Mouse (Mus musculus): Measurements from ENCODE around the gene Gm10401. TPM values are rescaled to one million over a fixed set of nuclear protein-coding genes. Genes with fewer than 3 reads are reported as not detected.

Gm10401 gene
- total RNA-seq, 4 experiments from 2014 or later: not detected

GRCm38 (mm10) chr5:115070457-115070856 is 27.6 kb downstream of the Gm10401 start:
- DNase-seq (ENCODE audit: low spot score in 2 of 2): no peak

- DNase-seq (ENCODE audit: low spot score in 2 of 2): no peak
Observed at GRCm38 (mm10) chr5:115069611-115070010, 28.5 kb downstream of the Gm10401 start.

- no peak for DNase-seq (ENCODE audit: low spot score in 2 of 2)
Observed at GRCm38 (mm10) chr5:115068671-115069421, 29.2 kb downstream of the Gm10401 start.

GRCm38 (mm10) chr5:115066245-115066644 is 31.9 kb downstream of the Gm10401 start:
- no peak for DNase-seq (ENCODE audit: low spot score in 2 of 2)

- DNase-seq (ENCODE audit: low spot score in 2 of 2): no peak
Observed at GRCm38 (mm10) chr5:115063391-115063790, 34.7 kb downstream of the Gm10401 start.

- no peak for DNase-seq (ENCODE audit: low spot score in 2 of 2)
Observed at GRCm38 (mm10) chr5:115062566-115062965, 35.5 kb downstream of the Gm10401 start.

GRCm38 (mm10) chr5:115060977-115061376 is 37.1 kb downstream of the Gm10401 start:
- no peak for DNase-seq (ENCODE audit: low spot score in 2 of 2)

GRCm38 (mm10) chr5:115060067-115060695 is 37.9 kb downstream of the Gm10401 start:
- no peak for DNase-seq (ENCODE audit: low spot score in 2 of 2)

GRCm38 (mm10) chr5:115058584-115059297 is 39.4 kb downstream of the Gm10401 start:
- no peak for DNase-seq (ENCODE audit: low spot score in 2 of 2)

GRCm38 (mm10) chr5:115057153-115057552 is 40.9 kb downstream of the Gm10401 start:
- DNase-seq (ENCODE audit: low spot score in 2 of 2): no peak

GRCm38 (mm10) chr5:115055418-115055817 is 42.7 kb downstream of the Gm10401 start:
- no peak for DNase-seq (ENCODE audit: low spot score in 2 of 2)

- DNase-seq (ENCODE audit: low spot score in 2 of 2): no peak
Observed at GRCm38 (mm10) chr5:115053791-115054396, 44.2 kb downstream of the Gm10401 start.

- no peak for DNase-seq (ENCODE audit: low spot score in 2 of 2)
Observed at GRCm38 (mm10) chr5:115052546-115052945, 45.5 kb downstream of the Gm10401 start.

GRCm38 (mm10) chr5:115050776-115051175 is 47.3 kb downstream of the Gm10401 start:
- DNase-seq (ENCODE audit: low spot score in 2 of 2): no peak

GRCm38 (mm10) chr5:115049692-115050091 is 48.4 kb downstream of the Gm10401 start:
- no peak for DNase-seq (ENCODE audit: low spot score in 2 of 2)

Other genes with a start within 250 kb of the Gm10401 start
- not detected for gene 4930519G04Rik, start 244.6 kb downstream of the Gm10401 start, total RNA-seq (2022)
- gene Gm9936, start 239.6 kb downstream of the Gm10401 start, total RNA-seq (2022): 1 to 10 TPM in 1 of 4 experiments, under 1 TPM in 3; 0.57 to 1.1 (median 0.83) TPM
- gene Oasl2, start 201.4 kb downstream of the Gm10401 start, total RNA-seq (2022): 1 to 10 TPM; 2.3 to 6.1 (median 3.9) TPM
- gene Oasl1, start 175.1 kb downstream of the Gm10401 start, total RNA-seq (2022): under 1 TPM in 2 of 4 experiments, not detected in 2; 0.35 to 0.68 TPM
- 100 to 1,000 TPM; 192 to 228 (median 217) TPM for gene 2210016L21Rik, start 156.1 kb downstream of the Gm10401 start, total RNA-seq (2022)
- gene Hnf1a, start 127.2 kb downstream of the Gm10401 start, total RNA-seq (2022): not detected
- 10 to 100 TPM; 83.7 to 90.3 (median 85.0) TPM for gene Sppl3, start 87.2 kb downstream of the Gm10401 start, total RNA-seq (2022)
- gene Acads, start 21.1 kb upstream of the Gm10401 start, total RNA-seq (2022): 1 to 10 TPM; 7.8 to 9.2 (median 8.9) TPM
- 10 to 100 TPM; 21.2 to 26.9 (median 24.2) TPM for gene Unc119b, start 36.7 kb upstream of the Gm10401 start, total RNA-seq (2022)
- 10 to 100 TPM; 66.1 to 84.8 (median 72.3) TPM for gene Mlec, start 59.9 kb upstream of the Gm10401 start, total RNA-seq (2022)
- gene Cabp1, start 96.1 kb upstream of the Gm10401 start, total RNA-seq (2022): 100 to 1,000 TPM; 228 to 252 (median 243) TPM
- gene Pop5, start 137.5 kb upstream of the Gm10401 start, total RNA-seq (2022): 10 to 100 TPM; 72.0 to 91.4 (median 77.3) TPM
- 100 to 1,000 TPM; 216 to 259 (median 243) TPM for gene Rnf10, start 174.6 kb upstream of the Gm10401 start, total RNA-seq (2022)
- gene Coq5, start 181.4 kb upstream of the Gm10401 start, total RNA-seq (2022): 10 to 100 TPM; 40.4 to 43.6 (median 42.2) TPM
- gene Dynll1, start 202.7 kb upstream of the Gm10401 start, total RNA-seq (2022): 100 to 1,000 TPM; 550 to 617 (median 573) TPM
- 10 to 100 TPM; 55.2 to 70.1 (median 64.6) TPM for gene Srsf9, start 228.9 kb upstream of the Gm10401 start, total RNA-seq (2022)
- 10 to 100 TPM; 19.2 to 21.4 (median 20.2) TPM for gene Gatc, start 242.9 kb upstream of the Gm10401 start, total RNA-seq (2022)
- gene Triap1, start 242.9 kb upstream of the Gm10401 start, total RNA-seq (2022): 10 to 100 TPM; 20.7 to 24.6 (median 22.5) TPM